ENCODE assay signal across 20 mouse cellular contexts in genomic region chr12:3352216-3352615, GRCm38 (mm10). TPM values are rescaled to one million over a fixed set of nuclear protein-coding genes. Genes with fewer than 3 reads are reported as not detected.
A peak's percentile ranks its signal among the peaks of the same experiment; 100 is the strongest.
DNase-seq lines count a peak whose midpoint lies in the region; TF ChIP-seq lines count a peak whose summit lies in the region.
"Had no signal": no experiment of that assay in that cellular context is flagged by ENCODE, and none has a peak within 500 bp of the region (broad histone marks: within the 10 kb centered on the region; RNA-seq: fewer than 3 reads in every experiment).

No protein-coding gene starts in this region.

- H3K27ac ChIP-seq in gastrocnemius, adult 2 months, result peak overlapping the region; percentile 89; the same call in 1 of the 2 replicates
- H3K27ac ChIP-seq: embryonic facial prominence, embryonic 13.5 days; embryonic facial prominence, embryonic 15.5 days; forebrain, embryonic 10.5 days; forebrain, embryonic 12.5 days had no signal

- H3K4me3 ChIP-seq in gastrocnemius, adult 2 months, result no peak overlapping the region
- H3K4me3 ChIP-seq: embryonic facial prominence, embryonic 13.5 days; embryonic facial prominence, embryonic 15.5 days; erythroblast, embryonic 14.5 days; forebrain, embryonic 10.5 days; forebrain, embryonic 12.5 days had no signal

- intact Hi-C loops in gastrocnemius, adult 2 months (cut with DNase I), result no loop called here
- intact Hi-C loops in gastrocnemius, postnatal 36 days (cut with DNase I), result loop anchor here (5.0 kb wide), 1 partner anchor 45 kb away; the partner anchor contains the start of gene Rab10

- no peak for TF ChIP-seq CTCF in gastrocnemius, adult 2 months (IDR thresholded peaks at IDR 0.05)

- DNase-seq in gastrocnemius, adult 2 months, result no peak
- DNase-seq in gastrocnemius, postnatal 36 days, result no peak
- DNase-seq in urinary bladder, postnatal 14 days (ENCODE audit: low spot score), result peak; percentile 64
- DNase-seq in urinary bladder, postnatal 25 days (ENCODE audit: low spot score), result no peak
- peak; percentile 55 for DNase-seq in 3T3-L1 (ENCODE audit: low read depth, low spot score)
- DNase-seq: adrenal gland, adult 2 months; adrenal gland, postnatal 10 days; adrenal gland, postnatal 25 days; cerebellum, adult 11 months; cerebellum, adult 18-20 months; cerebellum, adult 8-10 months; cerebellum, adult 9-11 months; cerebellum, postnatal 14 days; cerebellum, postnatal 36 days; embryo, embryonic 11 days had no signal

RNA-seq across cellular contexts. Expression of gene Kif3c, which starts 12.7 kb away (rescaled TPM):
- 10 to 100 TPM; 20.7 to 24.1 TPM for total RNA-seq in gastrocnemius, adult 2 months (2021)
- total RNA-seq in gastrocnemius, postnatal 36 days (2021), result 10 to 100 TPM; 14.3 to 22.9 TPM

RNA-seq across cellular contexts. Expression of gene Rab10, which starts 42.4 kb away (rescaled TPM):
- total RNA-seq in gastrocnemius, adult 2 months (2021), result 100 to 1,000 TPM; 272 to 301 TPM
- total RNA-seq in gastrocnemius, postnatal 36 days (2021), result 100 to 1,000 TPM; 239 to 279 TPM

Comparison
In these comparisons a context has a peak if more than half of its experiments do, and no peak if none do; other contexts are left out.
1. DNase-seq: peak in urinary bladder, postnatal 14 days (single experiment) and 3T3-L1 (single experiment); none in gastrocnemius, adult 2 months (single experiment), gastrocnemius, postnatal 36 days (0 of 2) and urinary bladder, postnatal 25 days (single experiment).